Mouse (Mus musculus) kidney, postnatal 4 days (tissue): ENCODE measurements around the gene Mlst8.

ENCODE experiments used
- DNase-seq, 2 experiments: peaks; one replicate each; pipeline ENCODE4 v3.0.0; 2021; ENCODE audit warnings: mixed read lengths in 2 of 2

The Mlst8 gene

DNA sequence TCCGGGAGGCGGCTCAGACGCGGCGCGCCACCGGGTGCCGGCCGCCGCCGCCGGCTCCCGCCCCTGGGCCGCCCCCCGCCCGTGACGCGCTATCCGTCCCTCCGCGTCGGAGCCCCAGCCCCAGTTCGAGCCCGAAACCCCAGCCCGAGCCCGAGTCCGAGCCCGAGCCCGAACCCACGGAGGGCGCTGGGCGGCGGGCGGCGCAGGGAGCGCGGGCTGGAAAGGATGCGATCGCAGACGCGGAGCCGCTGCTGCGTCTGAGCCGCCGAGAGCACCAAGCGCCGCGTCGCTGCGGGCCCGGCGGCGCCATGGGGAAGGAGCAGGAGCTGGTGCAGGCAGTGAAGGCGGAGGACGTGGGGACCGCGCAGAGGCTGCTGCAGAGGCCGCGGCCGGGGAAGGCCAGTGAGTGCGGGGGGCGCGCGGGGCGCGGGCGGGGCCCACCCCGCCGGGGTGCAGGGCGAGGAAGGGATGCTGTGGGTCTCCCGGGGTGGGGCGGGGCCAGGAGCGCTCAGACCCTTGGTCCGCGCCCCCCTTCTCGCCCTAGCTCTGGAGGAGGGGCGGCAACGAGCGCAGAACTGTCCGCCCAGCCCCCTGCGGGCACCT is 9.9 kb upstream of the Mlst8 start:
- peak; percentile 58 to 72 for DNase-seq

DNA sequence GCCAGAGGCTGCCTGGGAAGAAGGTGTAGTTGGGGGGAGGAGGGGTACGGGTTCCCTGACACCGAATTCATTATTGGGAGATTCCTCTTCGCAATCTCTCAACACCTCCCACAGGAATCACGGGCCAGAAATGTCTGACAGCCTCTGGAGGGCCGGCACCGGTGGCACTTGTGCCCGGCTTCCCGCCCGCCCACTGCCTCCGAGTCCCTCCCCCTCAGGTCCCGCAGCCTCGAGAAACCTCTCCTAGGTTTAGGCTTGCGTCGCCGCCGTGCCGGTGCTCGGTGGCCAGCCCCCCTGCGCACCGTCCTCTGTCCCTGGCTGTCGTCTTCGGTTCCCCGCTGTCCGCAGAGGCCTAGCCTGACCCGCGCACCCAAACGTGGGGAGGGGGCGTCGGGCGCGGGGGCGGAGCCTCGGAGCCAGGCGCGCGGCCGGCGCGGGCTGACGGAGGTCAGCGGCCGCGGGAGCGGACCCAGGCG is 9.3 kb upstream of the Mlst8 start, which contains the start of gene Caskin1:
Gene Caskin1 (plus strand): TSS at position 416 of the 476 bp plus-strand sequence.
- DNase-seq = peak; percentile 52 to 70

DNA sequence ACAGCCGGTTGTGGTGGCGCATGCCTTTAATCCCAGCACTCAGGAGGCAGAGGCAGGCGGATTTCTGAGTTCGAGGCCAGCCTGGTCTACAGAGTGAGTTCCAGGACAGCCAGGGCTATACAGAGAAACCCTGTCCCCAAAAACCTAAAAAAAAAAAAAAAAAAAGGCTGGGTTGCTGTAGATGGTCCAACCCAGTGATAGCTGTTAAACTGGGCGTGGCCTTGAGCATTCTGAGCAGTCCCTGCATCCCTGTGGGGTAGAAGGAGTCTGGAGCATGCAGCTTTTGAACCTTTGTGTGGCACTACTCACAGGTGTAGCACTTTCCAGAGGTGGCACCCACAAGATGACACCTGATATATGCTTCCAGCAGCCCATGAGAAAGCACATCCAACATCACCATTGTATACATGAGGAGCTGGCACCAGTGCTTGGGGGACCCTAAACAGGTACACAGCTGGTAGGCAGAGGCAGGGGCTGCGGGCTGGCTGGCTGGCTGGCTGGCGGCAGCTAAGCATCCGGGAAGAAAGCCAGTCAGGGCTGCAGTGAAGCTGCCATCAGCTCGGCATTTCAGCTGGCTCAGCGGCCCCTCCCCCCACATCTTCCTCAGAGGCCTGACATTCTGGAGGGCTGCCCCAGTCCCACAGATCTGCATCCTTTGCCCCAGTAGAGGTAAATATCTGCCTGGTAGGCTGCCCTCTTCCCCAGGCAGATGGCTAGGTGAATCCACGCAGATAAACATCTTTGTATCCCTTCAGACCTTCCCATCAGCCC is 6.4 kb upstream of the Mlst8 start:
- peak; percentile 47 to 57 for DNase-seq

DNA sequence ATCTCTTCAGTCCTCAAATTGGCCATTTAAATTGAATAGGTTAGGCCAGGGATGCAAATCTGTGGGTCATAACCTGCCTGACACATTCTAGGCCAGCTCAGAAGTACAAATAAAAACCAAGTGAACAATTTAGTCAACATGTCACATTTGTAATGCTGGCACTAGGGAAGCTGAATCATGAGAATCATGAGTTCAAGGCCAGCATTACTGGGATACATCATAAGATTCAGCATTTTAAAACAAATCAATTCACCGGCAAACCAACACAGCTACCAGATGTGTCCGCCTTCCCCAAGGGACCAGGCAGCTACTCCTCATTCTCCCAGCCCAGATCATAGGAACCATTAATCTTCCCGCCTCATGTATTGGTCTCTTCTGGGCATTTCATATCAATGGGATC is 4.6 kb upstream of the Mlst8 start:
- no peak for DNase-seq

DNA sequence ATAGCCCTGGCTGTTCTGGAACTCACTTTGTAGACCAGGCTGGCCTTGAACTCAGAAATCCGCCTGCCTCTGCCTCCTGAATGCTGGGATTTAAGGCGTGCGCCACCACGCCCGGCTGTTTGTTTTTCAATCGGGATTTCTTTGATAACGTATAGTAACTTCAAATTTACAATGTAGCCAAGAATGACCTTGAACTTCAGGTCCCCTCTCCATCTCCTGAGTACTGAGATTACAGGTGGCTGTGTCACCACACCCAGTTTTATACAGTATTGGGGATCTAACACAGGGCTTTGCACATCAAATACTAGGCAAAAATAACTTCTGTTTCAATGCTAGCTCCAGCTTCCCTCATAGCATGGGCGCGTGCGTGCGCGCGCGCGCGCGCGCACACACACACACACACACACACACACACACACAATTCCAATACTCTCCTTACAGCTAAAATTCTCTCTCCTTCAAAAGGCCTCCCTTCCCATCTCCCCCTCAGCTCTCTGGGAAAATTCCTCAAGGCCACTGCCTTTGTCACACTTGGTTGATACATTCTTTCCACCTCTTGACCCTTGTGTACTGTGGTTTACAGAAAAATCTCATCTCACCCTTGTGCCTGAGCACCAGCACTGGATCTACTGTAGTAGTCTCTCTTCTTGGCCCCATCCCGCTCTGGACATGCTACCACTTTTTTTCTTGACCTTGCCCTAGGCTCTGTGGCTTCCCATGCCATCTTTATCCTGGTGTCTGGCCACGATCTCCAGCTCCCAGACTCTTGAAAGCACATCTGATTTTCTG is 2.3 kb upstream of the Mlst8 start:
- no peak for DNase-seq

DNA sequence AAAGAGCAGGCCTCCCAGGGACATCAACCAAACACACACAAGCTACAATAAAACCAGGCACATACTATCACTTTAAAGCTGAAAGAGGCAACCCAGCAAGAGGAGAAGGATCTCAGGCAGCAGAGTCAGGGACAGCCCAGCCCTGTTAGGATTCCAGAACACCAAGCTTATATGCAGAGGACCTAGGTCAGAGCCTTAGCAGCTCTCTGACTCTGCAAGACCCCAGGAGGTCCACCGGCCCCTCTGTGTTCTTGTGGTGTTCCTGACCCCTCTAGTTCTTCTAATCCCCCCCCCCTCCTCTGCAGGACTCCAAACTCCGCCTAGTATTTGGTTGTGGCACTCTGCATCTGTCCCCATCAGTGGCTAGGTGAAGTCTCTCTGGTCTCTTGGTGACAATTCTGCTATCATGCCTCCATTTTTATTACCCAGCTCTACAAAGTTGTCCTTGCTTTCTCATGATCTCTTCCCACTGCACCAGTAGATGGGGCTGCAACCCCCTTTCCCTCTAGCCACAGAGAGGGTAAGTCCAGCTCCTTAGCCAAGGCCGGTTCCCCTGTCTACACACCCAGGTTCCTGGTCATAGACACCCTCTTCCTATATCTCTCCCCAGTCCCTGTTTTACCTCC is 1.4 kb upstream of the Mlst8 start:
- peak; percentile 45 to 56 for DNase-seq

- no peak for DNase-seq
Observed at GRCm38 (mm10) chr17:24479431-24479830, 553 bp upstream of the Mlst8 start.

- DNase-seq = peak in 1 of 2 experiments; percentile 39
Observed at GRCm38 (mm10) chr17:24477985-24478600, 785 bp downstream of the Mlst8 start.

- no peak for DNase-seq
Observed at GRCm38 (mm10) chr17:24477053-24477984, 1.6 kb downstream of the Mlst8 start.

DNA sequence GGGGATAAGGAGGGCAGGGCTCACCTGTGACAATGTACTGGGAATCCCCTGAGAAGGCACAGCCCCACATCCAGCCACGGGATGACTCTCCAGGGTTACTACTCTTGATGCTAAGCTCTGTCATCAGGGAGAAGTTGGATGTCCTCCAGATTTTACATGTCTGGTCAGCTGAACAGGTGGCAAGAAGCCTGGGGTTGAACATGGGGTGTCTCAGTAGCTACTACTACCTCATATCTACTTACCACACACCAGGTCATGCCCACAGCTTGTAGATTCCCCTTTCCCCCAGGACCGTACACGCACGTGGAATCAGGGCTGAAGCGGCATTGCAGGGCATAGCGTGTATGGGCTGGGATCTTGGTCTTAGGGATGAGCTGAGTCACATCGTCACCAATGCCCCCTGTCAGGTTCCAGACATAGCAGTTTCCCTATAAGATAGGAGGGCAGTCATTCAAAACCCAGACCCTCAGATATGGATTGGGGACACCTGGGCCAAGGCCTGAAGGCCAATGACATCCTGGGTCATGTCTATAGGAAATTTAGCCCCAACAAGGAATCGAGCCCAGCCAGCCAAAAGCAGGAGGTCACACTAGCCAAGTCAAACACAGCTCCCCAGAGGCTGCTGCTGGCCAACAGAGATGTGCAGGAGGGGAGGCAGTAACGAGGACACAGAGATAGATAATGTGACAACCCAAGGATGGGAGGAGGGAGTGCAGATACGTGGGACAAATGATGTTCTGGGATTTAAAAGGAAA is 2.7 kb downstream of the Mlst8 start:
- DNase-seq = no peak

DNA sequence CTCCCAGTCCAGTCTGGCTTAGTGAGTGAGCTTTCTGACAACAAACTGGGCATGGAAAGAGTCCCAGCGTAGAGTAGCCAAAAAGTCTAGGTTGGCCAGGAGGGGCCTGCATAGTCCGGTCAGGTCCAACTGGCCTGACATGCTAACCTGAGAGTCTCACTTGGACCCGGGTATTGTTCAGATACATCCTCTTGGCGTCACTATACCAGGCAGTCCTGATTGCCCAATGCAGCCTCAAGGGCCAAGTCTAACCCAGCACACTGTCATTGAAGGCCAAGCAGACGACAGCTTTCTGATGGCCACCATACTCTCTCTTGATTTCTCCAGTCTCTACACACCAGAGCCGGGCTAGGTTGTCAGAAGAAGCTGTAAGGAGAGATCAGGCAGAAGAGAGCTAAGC is 3.3 kb downstream of the Mlst8 start:
- DNase-seq = no peak

- DNase-seq = no peak
Observed at GRCm38 (mm10) chr17:24474557-24474956, 4.3 kb downstream of the Mlst8 start.

DNA sequence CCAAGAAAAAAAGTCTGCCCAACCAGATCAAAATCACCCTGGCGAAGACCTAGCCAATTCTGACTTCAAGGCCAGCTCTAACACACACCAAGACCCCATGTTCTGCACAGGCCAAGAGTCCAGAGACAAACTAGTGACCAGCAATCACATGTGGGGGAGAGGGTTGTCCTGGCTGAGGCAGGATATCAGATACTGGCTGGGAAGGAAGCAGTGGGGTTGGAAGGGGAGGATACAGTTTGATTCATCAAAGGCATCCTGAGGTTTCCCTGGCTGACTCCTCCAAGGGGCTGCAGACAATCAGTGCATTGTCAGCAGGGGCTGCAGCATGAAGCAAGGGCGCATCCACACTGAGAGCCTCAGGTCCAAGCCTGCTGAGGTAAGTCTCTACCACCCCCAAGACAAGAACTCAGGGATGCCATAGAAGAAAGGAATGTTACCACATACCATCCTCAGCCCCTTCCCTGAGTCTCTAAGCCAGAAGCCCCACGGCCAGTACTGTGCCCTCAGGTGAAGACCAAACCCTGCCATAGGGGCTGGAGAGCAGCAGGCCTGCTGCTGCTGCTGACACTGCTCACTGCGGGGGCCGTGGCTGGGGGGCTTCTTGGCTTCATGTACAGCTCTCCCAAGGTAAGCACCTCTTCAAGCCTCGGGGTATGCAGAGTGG is 5.1 kb downstream of the Mlst8 start, which contains the start of gene Bricd5:
Gene Bricd5 (plus strand): TSS at position 273 of the 664 bp plus-strand sequence.
- DNase-seq = no peak

- peak; percentile 75 to 85 for DNase-seq
Observed at GRCm38 (mm10) chr17:24472512-24472911, 6.4 kb downstream of the Mlst8 start.

DNA sequence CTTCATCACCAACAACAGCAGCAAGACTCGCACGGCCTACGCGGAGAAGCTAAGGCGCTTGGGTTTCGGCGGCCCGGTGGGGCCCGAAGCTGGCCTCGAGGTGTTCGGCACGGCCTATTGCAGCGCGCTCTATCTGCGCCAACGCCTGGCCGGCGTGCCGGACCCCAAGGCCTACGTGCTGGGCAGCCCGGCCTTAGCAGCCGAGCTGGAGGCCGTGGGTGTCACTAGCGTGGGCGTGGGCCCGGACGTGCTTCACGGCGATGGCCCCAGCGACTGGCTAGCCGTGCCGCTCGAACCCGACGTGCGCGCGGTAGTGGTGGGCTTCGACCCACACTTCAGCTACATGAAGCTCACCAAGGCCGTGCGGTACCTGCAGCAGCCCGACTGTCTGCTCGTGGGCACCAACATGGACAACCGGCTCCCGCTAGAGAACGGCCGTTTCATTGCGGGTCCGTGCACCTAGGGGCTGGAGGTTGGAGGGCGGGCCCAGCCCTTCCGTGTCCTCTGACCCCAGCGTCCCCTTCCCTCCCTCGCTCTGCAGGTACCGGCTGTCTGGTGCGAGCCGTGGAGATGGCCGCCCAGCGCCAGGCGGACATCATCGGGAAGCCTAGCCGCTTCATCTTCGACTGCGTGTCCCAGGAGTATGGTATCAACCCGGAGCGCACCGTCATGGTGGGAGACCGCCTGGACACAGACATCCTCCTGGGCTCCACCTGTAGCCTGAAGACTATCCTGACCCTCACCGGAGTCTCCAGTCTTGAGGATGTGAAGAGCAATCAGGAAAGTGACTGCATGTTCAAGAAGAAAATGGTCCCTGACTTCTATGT is 8.0 kb downstream of the Mlst8 start:
- no peak for DNase-seq

- DNase-seq = peak; percentile 98 to 99
Observed at GRCm38 (mm10) chr17:24469910-24470602, 8.8 kb downstream of the Mlst8 start, which contains the start of the genes E4f1 and Pgp. E4f1 (minus strand) TSS chr17:24470313. Pgp (plus strand) TSS chr17:24470392.

DNA sequence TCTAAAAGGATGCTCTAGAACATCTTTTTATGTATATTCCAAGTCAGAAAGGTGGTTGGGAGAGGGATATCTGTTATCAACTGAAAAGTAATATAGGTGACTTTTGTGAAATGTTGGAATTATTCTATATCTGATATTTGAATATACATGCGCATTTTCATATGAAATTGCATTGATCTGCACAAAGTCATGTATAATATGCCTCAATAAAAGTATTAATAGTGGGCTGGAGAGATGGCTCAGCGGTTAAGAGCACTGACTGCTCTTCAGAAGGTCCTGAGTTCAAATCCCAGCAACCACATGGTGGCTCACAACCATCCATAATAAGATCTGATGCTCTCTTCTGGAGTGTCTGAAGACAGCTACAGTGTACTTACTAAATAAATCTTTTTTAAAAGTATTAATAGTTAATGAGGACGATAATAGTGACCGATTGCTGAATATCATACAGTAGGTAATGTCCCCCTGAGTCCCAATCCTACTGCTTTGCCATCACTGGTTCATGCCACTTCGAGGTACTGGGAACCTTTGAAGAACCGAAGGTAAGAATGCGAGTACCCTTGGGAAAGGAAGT is 9.5 kb downstream of the Mlst8 start:
- no peak for DNase-seq
